Mouse (Mus musculus) urinary bladder, postnatal 36 days (tissue): ENCODE measurements around the gene Slco3a1.

Source experiments
- DNase-seq, 2 experiments: peaks; one replicate each; pipeline ENCODE4 v3.0.0; 2022; ENCODE audit warnings: low spot score in 2 of 2, mixed read lengths in 1 of 2

Gene Slco3a1

GRCm38 (mm10) chr7:74382286-74382685 lies 172.3 kb downstream of the Slco3a1 start:
- DNase-seq = peak in 1 of 2 experiments; percentile 17

- DNase-seq = peak in 1 of 2 experiments; percentile 16
Measured at GRCm38 (mm10) chr7:74381881-74382281, 172.7 kb downstream of the Slco3a1 start.

GRCm38 (mm10) chr7:74381051-74381450 lies 173.5 kb downstream of the Slco3a1 start:
- DNase-seq = no peak

- no peak for DNase-seq
Measured at GRCm38 (mm10) chr7:74377909-74378308, 176.7 kb downstream of the Slco3a1 start.

DNA sequence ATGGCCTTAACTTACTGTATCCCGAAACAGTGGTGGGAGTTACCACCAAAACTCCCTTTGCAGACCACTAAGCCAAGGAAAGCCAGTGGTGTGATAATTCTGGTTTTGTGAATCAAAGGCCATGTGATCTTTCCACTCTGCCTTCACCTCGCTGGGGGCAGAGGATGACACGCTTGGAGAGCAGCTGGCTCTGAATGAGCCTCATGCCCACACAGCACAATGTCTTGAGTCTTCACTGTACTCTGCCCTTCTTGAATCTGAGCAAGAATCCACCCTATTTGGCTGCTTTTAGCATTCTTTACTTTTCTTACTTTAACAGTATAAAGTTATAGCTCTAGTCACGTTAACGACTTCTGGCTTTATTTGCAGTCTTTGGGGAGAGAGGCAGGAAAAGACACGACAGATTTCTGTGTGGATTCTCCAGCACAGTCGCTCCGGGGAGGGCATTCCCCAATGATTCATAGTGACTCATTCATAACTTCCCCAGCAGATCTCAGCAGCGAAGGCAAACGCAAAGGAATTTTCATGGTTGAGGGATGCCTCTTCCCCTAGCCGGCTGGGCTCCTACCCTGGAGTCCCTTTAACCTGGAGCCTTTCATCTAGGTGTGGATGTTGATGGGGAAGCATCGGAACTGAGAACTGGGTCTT lies 178.1 kb downstream of the Slco3a1 start:
- peak in 1 of 2 experiments; percentile 40 for DNase-seq

GRCm38 (mm10) chr7:74375174-74375957 lies 179.2 kb downstream of the Slco3a1 start:
- no peak for DNase-seq

GRCm38 (mm10) chr7:74373056-74373455 lies 181.5 kb downstream of the Slco3a1 start:
- no peak for DNase-seq

DNA sequence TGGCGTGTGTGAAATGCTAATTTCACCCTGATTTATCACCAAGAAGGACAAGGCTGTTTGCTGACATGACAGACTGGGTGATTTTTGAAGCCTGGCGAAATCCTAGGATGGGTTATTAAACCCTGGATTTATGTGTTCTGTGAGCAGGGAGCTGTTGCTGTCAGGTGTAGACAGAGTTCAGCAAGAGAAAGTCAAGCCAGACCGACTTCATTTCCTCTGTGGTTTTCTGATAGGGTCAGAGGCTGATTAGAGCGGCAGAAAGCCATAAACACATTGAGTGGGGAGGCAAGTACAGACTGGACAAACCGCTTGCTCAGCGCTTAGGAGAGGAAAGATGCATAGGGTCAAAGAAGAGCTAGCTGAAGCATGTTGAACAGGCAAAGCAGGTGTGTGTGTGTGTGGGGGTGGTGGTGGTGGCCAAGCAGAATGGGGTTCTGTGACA lies 182.4 kb downstream of the Slco3a1 start:
- peak; percentile 52 to 55 for DNase-seq

GRCm38 (mm10) chr7:74371656-74372055 lies 182.9 kb downstream of the Slco3a1 start:
- no peak for DNase-seq

GRCm38 (mm10) chr7:74371208-74371607 lies 183.4 kb downstream of the Slco3a1 start:
- DNase-seq = peak in 1 of 2 experiments; percentile 18

DNA sequence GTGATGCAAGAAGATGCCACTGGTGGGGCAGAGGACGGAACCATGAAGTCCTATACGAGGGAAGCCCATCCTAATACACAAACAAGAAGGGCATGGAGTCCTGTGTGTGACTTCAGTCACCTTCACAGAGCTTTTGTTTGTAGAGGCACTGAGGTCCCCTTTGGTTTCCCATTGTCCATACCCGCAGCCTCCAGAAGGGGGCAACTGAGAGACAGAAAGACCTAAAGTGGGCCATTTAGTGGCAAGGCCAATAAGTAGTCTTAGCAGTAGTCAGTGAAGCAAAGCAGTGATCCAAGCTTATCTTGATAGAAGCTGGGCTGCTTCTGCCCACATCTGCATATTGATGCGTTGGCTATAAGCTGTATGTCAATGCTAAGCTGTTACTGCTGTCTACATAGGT lies 184.9 kb downstream of the Slco3a1 start:
- no peak for DNase-seq

DNA sequence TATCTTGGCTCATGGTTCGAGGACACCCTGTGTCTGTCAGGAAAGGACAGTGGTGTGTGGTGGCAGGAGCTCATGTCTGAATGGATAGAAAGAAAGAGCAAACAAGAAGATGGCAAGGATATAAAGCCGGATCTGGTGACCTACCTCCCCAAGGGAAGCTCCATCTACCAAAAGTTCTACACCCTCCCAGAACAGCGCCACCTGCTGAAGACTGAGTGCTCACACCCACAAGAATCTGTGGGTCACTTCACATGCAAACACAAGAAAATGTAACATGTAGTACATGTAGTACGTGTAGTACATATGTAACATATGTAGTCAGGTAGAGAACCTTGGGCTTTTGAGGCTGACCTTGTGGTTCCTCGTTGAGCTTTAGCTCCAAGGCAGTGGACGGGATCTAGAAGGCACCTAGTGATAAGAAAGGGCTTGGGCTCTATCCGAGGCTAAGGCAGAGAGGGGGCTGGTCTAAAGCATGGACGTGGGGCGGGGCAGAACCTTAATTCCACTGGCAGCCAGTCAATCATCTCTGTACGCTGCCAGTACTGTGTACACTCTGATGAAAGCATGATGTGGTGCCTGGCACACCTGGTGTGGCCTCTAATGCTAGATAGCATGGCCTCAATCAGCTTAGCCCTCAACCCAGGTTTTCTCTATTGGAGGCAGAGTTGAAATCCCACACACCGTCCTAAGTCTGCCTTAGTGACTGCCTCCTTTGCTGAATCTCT lies 186.2 kb downstream of the Slco3a1 start:
- DNase-seq = no peak

DNA sequence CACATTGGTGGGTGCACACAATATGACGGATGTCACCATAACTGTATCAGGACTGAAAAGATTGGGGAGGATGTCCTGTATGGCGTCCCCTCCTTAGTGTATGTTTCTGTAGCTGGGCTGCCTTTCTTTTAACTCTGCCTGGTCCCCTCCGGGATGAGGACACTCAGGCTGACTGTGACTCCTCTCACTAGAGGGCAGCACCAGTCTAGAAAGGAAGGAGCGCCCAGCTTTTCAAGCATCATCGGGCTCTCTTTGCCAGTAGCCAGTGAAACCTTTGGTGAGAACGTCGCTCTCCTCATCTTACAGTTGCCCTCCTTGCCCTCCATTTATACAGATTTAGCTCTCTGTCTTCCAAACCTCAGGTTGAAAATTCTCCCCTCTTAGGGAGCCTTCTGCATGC lies 187.2 kb downstream of the Slco3a1 start:
- DNase-seq = no peak

- no peak for DNase-seq
Measured at GRCm38 (mm10) chr7:74365623-74366022, 189.0 kb downstream of the Slco3a1 start.

DNA sequence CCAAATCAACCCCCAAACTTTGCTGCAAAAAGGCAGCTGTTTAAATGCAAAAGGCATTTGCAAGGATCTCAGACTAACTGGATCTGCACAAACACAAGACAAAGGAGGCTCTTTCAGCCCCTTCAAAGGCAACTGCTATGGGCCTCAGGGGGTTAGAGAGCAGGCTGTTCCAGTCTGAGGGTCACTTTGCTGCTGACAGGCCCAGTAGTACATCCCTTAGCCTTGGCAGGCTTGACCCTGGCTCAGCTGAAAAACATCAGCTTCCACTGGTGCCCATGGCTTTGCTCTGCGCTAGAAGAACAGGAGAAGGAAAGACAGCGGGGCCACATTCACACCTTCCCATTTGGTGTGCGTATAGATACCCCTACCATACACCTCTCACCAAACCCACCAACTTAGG lies 189.6 kb downstream of the Slco3a1 start:
- no peak for DNase-seq

DNA sequence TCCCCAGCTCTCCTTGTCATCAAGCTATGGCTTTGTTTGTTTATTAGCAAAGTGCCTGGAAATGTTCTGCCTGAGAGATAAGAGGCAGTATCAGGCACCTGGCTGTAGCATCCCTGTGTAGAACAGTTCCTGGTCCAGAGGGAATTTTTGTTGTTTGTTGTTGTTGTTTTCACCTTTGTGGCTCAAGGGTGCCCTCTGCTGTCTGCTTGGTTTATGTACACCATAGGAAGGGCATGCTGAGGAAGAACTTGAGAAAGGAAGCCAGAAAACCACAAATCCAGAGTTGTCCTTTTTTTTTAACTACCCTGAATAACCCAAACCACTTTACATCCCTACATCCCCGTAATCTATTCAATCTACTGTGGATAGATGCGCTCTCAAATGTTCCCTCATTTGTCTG lies 191.1 kb downstream of the Slco3a1 start:
- DNase-seq = no peak

DNA sequence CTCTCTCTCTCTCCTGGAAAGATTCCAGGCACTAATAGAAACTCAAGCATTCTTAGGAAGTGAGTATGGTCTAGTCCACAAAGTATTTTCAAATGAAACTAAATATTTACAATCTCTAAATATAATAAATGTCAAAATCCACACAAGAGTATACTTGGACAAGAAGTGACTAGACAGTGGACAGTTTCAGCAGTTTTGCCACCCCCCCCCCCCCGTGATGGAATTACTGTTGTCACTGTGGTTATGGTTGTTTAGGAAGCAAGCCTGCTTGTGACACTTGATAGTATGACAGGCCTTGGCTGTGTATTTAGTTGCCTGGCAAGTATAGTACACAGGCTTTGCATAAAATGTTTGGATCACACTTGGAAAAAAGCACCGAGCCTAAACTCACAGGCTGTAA lies 192.9 kb downstream of the Slco3a1 start:
- DNase-seq = no peak

DNA sequence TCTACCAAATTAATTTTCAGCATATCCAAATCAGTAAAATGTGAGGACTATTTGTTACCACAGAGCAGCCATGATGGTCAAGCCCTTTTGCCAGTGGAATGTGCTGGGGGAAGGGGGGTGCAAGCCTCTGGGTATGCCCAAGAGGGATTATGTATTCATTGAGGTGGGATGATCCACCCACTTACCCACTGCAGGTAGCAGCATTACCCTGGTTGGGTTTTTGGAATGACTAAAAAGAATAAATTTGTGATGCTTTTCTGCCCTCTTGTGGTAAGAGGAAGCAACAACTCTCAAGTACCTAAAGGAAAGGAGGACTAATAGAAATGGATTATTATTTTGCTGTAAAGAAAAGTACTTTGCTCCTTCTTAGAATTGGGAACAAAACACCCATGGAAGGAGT lies 197.6 kb downstream of the Slco3a1 start:
- no peak for DNase-seq

DNA sequence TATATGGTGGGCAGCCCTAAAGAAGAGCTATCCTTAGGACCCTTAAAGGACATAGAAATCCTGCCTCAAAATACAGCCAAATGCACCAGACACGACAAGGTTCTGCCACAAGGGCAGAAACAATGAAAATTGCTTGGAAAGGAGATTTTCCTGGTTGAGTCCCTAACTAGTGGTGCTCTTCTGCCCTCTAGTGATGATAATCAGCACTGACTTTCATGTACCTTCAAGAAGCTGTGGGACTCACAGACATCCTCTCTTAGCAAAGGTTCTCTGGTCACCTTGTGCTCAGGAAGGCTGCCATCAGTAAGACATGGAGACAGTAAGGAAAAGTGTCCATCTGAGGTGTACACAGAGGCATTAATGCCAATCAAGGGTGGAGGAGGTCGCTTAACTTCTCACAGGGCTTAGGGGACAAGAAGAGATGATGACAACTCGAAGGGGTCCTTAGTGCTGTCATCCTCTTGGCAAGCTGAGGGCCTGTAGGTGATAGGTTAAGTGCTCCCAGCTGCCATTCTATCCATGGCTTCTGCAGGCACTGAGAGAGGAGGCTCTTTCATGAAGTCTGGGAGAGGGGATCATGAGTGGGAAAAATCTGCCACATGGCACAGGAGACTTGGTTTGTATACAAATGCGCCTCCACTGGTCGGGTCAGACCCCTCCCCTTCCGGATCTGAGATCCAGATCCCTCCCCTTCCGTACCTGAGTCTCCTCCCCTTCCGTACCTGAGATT lies 199.9 kb downstream of the Slco3a1 start:
- no peak for DNase-seq

GRCm38 (mm10) chr7:74353707-74354468 lies 200.7 kb downstream of the Slco3a1 start:
- DNase-seq = no peak

DNA sequence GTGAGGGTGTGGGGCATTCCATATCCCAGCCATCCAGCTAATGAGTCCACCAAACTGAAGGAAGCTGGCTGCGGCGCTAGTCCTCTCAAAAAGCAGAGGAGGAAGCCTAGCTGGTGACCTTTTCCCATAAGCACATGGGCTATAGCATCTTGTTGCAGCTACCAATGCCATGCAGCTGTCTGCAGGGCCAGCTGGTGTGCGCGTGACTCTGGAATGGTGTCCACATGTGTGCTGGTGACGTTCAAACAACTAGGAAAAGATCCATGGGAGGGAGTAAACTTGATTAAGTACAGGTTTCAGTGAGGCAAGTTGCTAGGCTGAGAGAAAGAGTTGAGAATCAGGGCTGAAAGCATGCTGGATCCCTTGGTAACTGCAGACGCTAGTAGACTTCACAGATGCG lies 201.3 kb downstream of the Slco3a1 start:
- DNase-seq = no peak
